Mouse (Mus musculus) duodenum, adult 2 months (tissue): ENCODE measurements around the gene Ngb. TPM values are rescaled to one million over a fixed set of nuclear protein-coding genes. Genes with fewer than 3 reads are reported as not detected.

Experiments used
- polyA plus RNA-seq: library from polyadenylated mRNA; depleted of rRNA; stranded (reverse); fragments of >200 nt; gene quantifications from 2 replicates; pipeline ENCODE4 v1.2.3, GENCODE M21; 2012; ENCODE audit warnings: low replicate concordance; rRNA removed

Gene Ngb
- polyA plus RNA-seq: 3.3 and 3.7 TPM in 2 replicates

DNA sequence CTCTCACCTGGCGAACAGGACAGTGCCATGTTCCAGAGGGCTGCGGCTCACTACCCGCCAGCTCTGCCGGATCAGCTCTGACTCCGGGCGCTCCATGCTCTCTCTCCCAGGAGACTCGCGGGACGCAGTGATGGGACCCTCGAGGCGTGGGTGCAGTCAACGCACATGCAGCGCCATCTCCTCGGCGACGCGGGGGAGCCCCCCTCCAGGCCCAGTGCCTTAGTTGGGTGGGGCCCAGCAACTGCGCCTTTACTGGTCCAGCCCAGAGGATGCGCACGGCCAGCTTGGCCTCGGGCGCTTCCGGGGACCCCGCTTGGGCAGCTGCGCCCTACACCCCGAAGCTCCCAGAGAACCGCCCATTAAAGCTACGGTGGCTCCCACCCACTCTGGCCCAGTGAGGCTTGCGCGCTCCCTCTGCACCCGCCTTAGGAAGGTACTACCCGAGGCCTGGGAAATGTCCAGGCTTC, at the start of gene Ngb:
TSS of gene Ngb (minus strand) at position 375 of the 467 bp plus-strand sequence.

DNA sequence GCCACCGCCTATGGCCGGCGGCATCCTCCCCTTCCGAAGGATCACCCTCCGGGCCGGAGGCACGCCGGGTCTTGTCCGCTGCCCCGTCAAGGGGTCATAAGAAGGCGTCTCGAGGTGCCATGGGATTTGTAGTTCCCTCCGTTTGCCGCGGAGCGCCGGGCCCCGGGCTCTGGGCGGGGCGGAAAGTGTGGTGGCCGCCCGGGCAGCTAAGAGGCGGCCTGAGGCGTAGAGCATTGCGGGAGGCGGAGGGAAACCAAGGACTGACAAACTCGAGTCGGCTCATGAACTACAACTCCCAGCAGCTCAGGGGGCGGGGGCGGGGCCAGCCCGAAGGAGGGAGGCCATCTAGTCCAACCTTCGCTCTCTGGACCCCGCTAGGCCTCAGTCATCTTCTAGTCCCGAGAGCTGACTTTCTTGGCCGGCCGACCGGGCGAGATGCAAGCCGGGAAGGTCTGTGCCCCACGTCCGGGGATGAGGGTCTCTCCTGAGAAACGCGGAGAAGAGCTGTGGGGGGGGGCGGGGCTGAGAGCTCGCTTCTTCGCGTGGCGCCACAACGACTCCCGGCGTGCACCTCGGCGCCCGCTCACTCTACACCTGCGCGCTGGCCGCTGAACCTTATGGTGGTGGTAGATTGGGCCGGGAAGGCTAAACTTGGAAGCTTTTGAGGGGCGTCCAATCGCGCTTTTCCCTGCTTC, 45.2 kb upstream of the Ngb start, which contains the start of gene Pomt2:
TSS of gene Pomt2 (minus strand) at position 574 of the 695 bp plus-strand sequence.

DNA sequence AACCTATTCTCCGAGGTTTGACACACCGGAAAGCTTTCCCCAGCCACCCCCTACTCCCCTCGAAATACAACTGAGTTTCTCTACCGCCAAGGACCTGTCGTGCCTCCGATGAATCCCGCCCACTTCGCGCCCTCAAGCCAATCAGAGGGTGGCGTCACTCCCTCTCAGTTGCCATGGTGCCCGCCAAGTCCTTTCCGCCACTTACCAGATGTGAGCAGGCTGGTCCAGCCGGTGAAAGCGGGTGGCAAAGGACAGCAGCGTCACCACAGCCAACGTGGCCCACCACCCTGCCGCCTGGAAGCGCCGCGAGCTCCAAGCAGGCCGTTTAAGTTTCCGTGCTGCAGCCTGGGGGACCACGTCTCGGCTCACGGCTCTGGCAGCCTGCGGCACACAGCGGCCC, 44.6 kb upstream of the Ngb start, which contains the start of gene Gstz1:
TSS of gene Gstz1 (plus strand) at position 200 of the 400 bp plus-strand sequence.

Other genes starting within 250 kb of the Ngb start
- 20.6 and 25.6 TPM in 2 replicates for gene Irf2bpl, start 217.7 kb downstream of the Ngb start, polyA plus RNA-seq
- 14.6 and 21.0 TPM in 2 replicates for gene Cipc, start 155.5 kb downstream of the Ngb start, polyA plus RNA-seq
- gene Zdhhc22, start 112.1 kb downstream of the Ngb start, polyA plus RNA-seq: not detected in 2 replicates
- gene Tmem63c, start 81.2 kb downstream of the Ngb start, polyA plus RNA-seq: 0.09 and 0.28 TPM in 2 replicates
- gene Gstz1, start 44.6 kb upstream of the Ngb start, polyA plus RNA-seq: 31.7 and 33.0 TPM in 2 replicates
- gene Pomt2, start 45.4 kb upstream of the Ngb start, polyA plus RNA-seq: 4.8 and 7.1 TPM in 2 replicates
- gene Samd15, start 97.2 kb upstream of the Ngb start, polyA plus RNA-seq: not detected in 2 replicates
- gene Tmed8, start 97.9 kb upstream of the Ngb start, polyA plus RNA-seq: 0.31 and 0.55 TPM in 2 replicates
- gene Noxred1, start 136.2 kb upstream of the Ngb start, polyA plus RNA-seq: 0.08 and 0.82 TPM in 2 replicates
- 15.0 and 21.8 TPM in 2 replicates for gene Vipas39, start 163.7 kb upstream of the Ngb start, polyA plus RNA-seq
- 16.8 and 18.5 TPM in 2 replicates for gene Ahsa1, start 163.9 kb upstream of the Ngb start, polyA plus RNA-seq
- 0.14 and 0.50 TPM in 2 replicates for gene Ism2, start 197.2 kb upstream of the Ngb start, polyA plus RNA-seq